In genomic region chr11:79679929-79680328, GRCm38 (mm10) we compare ENCODE assay signal across 31 mouse cellular contexts.
"Had no signal": no experiment of that assay in that cellular context is flagged by ENCODE, and none has a peak within 500 bp of the region (broad histone marks: within the 10 kb centered on the region; RNA-seq: fewer than 3 reads in every experiment).

No protein-coding gene starts in this region.

- H3K4me2 ChIP-seq: limb, embryonic 12.5 days; limb, embryonic 13.5 days; limb, embryonic 15.5 days; liver, embryonic 11.5 days; liver, embryonic 12.5 days; liver, embryonic 13.5 days; liver, embryonic 15.5 days; lung, embryonic 14.5 days; lung, embryonic 15.5 days; midbrain, embryonic 11.5 days; midbrain, embryonic 12.5 days; midbrain, embryonic 13.5 days; midbrain, embryonic 15.5 days; neural tube, embryonic 12.5 days had no signal

- H3K27me3 ChIP-seq: limb, embryonic 12.5 days; limb, embryonic 13.5 days; limb, embryonic 15.5 days; liver, embryonic 13.5 days; liver, embryonic 15.5 days; lung, embryonic 15.5 days; midbrain, embryonic 12.5 days; midbrain, embryonic 13.5 days; midbrain, embryonic 15.5 days; neural tube, embryonic 12.5 days had no signal

- ATAC-seq: liver, embryonic 12.5 days; liver, postnatal 0 days; lung, postnatal 0 days; midbrain, embryonic 13.5 days; midbrain, embryonic 15.5 days; midbrain, embryonic 16.5 days had no signal

- H3K9ac ChIP-seq: limb, embryonic 12.5 days; limb, embryonic 13.5 days; limb, embryonic 15.5 days; liver, embryonic 12.5 days; liver, embryonic 13.5 days; liver, embryonic 14.5 days; liver, embryonic 15.5 days; liver, postnatal 0 days; lung, embryonic 14.5 days; lung, embryonic 15.5 days; midbrain, embryonic 12.5 days; midbrain, embryonic 13.5 days; midbrain, embryonic 15.5 days; neural tube, embryonic 12.5 days had no signal

- H3K9me3 ChIP-seq: limb, embryonic 10.5 days; limb, embryonic 12.5 days; limb, embryonic 13.5 days; limb, embryonic 15.5 days; liver, embryonic 12.5 days; liver, embryonic 13.5 days; liver, embryonic 15.5 days; lung, embryonic 15.5 days; megakaryocyte, embryonic 14.5 days; midbrain, embryonic 10.5 days; midbrain, embryonic 12.5 days; midbrain, embryonic 13.5 days; midbrain, embryonic 15.5 days; neural tube, embryonic 12.5 days had no signal

- H3K36me3 ChIP-seq: limb, embryonic 15.5 days; liver, embryonic 12.5 days; liver, embryonic 13.5 days; liver, embryonic 15.5 days; lung, embryonic 15.5 days had no signal

- H3K27ac ChIP-seq: limb, embryonic 10.5 days; limb, embryonic 12.5 days; limb, embryonic 13.5 days; limb, embryonic 15.5 days; liver, embryonic 12.5 days; liver, embryonic 13.5 days; liver, embryonic 14.5 days; liver, embryonic 15.5 days; lung, embryonic 15.5 days; macrophage; midbrain, embryonic 10.5 days; midbrain, embryonic 12.5 days; midbrain, embryonic 13.5 days; midbrain, embryonic 15.5 days; neural tube, embryonic 12.5 days had no signal

- DNase-seq: liver; liver, embryonic 13.5 days; liver, postnatal 0 days; lung, adult 18-20 months; lung, adult 2 months; lung, embryonic 14.5 days; lung, postnatal 10 days; lung, postnatal 14 days; lung, postnatal 36 days; lung, postnatal 4 days; midbrain, embryonic 14.5 days had no signal

- H3K4me1 ChIP-seq: limb, embryonic 10.5 days; liver, embryonic 12.5 days; liver, embryonic 15.5 days; lung, embryonic 15.5 days had no signal

- H3K4me3 ChIP-seq: limb, embryonic 10.5 days; limb, embryonic 12.5 days; limb, embryonic 13.5 days; limb, embryonic 15.5 days; liver, embryonic 12.5 days; liver, embryonic 13.5 days; liver, embryonic 15.5 days; lung, embryonic 15.5 days; megakaryocyte, embryonic 14.5 days; midbrain, embryonic 10.5 days; midbrain, embryonic 12.5 days; midbrain, embryonic 13.5 days; midbrain, embryonic 15.5 days; myocyte; neural tube, embryonic 12.5 days had no signal
